Mouse (Mus musculus): ENCODE measurements at regions not wholly inside any gene's neighbourhood (a gene's known extent, or its start where the extent isn't known, plus 50 kb on each side); places are given as distances from the start of the nearest gene placed in this dataset.

DNA sequence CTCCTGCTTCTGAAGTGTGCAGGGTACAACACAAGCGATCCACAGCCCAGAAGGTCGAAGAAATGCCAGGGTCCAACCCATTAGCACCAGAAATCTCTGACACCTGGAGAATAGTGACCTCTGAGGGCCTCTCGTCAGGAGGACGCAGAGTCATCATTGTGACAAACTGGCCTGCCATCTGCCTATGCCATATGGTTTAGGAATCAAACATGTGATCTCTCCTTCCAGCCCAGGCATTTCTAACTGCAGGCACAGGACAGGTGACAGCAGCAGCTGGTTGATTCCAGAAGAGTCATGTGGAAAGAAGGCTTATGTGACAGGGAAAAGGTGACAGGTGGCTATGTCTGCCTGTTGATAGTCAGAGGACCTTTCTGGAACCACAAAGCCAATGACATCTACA lies 476.0 kb upstream of the Vstm2b start:
- in situ Hi-C loops (cut with MboI, MseI): no loop called here

DNA sequence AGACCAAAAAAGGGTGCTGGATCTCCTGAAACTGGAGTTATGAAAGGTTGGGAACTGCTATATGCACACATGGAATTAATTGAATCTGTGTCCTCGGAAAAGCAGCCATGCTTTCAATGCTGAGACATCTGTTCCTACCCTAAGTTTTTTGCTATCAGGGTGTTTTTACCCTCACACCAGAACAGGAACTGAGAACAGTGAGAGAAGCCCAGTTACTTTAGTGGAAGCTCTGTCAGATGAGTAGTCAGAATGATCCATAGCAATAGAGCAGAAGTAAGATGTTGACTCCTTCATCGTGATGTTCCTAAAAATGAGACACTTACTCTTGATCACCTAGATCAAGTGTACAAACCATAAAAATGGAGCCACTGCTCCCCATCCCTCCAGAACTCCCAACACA lies 468.7 kb upstream of the Vstm2b start:
- in situ Hi-C loops (cut with MboI, MseI): no loop called here

- in situ Hi-C loops (cut with MboI, MseI): no loop called here
Observed at GRCm38 (mm10) chr7:40433906-40434305, 464.2 kb upstream of the Vstm2b start.

DNA sequence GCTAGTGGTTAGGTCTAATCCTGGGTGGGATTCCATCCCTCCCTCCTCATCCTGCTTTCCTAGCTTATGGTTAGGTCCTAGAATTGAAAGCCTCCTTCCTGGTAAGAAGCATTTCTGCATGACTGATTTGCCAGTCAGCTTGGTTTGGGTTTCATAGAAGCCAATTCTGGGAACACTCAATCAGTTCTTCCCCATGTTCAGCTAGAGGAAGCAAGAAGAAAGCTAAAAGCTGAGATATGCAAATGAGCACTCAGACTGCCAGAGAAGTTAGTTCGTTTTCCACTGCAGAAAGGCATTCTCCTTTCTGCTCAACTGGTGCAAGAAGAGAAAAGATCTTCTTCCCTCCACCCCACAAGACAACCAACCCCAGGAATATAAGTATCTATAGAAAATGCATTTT lies 457.0 kb upstream of the Vstm2b start:
- in situ Hi-C loops (cut with MboI, MseI): no loop called here

GRCm38 (mm10) chr7:40441786-40442185 lies 456.3 kb upstream of the Vstm2b start:
- in situ Hi-C loops (cut with MboI, MseI): no loop called here

DNA sequence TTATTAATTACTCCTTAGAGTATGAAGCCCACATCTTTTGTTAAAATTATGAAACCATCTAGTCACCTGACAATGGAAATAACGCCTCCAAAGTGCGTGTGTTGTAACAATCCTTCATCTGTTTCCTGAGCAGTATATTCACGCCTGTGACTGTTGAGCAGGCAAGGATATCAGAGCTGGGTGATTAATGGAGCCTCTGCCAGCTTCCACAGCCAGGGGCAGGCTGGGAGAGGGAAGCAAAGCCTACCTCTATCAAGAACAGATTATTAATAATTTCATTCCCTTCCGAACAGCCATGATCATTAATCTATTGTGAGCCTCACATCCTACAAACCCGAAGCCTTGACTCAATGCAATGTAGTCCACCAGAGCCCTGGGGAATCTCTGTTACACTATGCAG lies 431.7 kb upstream of the Vstm2b start:
- in situ Hi-C loops (cut with MboI, MseI): no loop called here

DNA sequence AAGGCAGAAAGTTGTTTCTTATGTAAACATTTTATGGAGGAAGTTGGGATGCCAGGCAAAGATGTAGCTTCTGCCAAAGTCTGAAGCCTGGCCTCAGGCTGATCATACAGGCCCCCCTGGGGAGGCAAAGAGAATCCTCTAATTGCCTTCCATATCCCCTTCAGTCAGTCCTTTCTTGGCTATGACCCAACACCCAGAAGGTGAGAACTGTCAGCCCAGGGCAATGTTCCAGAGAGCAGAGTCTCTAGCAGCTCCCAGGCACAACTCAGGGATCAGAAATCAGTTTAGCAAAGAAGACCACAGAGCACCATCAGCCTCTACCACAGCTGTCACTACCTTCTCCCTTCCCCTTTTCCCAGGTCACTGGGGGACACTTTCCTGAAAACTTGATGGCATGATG lies 410.9 kb upstream of the Vstm2b start:
- in situ Hi-C loops (cut with MboI, MseI): no loop called here

- in situ Hi-C loops (cut with MboI, MseI): no loop called here
Observed at GRCm38 (mm10) chr7:40522703-40523267, 375.3 kb upstream of the Vstm2b start.

GRCm38 (mm10) chr7:40536601-40537000 lies 361.5 kb upstream of the Vstm2b start:
- in situ Hi-C loops (cut with MboI, MseI): no loop called here

GRCm38 (mm10) chr7:40537621-40538020 lies 360.5 kb upstream of the Vstm2b start:
- in situ Hi-C loops (cut with MboI, MseI): no loop called here

DNA sequence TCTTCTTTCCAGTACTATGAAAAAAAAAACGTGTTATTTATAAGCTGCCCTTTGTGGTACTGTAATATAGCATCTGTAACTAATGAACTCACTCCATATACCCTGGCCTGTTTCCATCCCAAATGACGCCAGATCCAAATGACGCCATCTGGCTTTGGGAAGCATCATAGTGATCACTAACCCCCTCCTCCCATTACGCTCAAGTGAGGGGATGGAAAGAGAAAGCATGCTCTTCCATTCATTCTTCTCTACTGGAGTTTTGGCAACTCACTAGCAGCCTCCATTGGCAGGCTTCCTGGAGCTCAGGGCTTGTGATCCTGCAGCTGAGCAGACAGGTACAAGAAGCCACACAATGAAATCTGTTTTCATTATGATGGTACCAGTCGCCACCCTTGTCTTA lies 358.3 kb upstream of the Vstm2b start:
- in situ Hi-C loops (cut with MboI, MseI): no loop called here

GRCm38 (mm10) chr7:40541283-40541682 lies 356.8 kb upstream of the Vstm2b start:
- in situ Hi-C loops (cut with MboI, MseI): no loop called here

- in situ Hi-C loops (cut with MboI, MseI): no loop called here
Observed at GRCm38 (mm10) chr7:40563447-40564118, 334.5 kb upstream of the Vstm2b start.

DNA sequence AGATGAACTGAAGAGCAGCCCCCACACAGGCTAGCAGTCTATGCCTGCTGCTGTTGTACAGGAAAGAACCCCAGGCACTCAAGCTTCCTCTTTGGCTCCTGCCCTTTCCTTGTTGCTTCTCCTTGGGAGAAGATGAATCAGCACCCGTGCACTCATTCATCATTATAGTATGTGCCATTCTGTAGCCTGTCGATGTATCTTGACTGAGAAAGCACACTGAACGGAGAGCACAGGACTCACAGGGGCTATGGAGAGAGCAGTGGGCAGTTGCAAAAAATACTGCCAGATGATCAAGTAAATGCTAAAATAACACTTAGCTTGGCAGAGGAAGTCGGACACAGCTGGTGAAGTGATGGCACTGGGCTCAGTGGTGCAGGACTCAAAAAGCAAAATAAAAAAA lies 322.2 kb upstream of the Vstm2b start:
- in situ Hi-C loops (cut with MboI, MseI): loop anchor here (10.0 kb wide), 1 partner anchor 769 kb away; no protein-coding TSS in a partner anchor

DNA sequence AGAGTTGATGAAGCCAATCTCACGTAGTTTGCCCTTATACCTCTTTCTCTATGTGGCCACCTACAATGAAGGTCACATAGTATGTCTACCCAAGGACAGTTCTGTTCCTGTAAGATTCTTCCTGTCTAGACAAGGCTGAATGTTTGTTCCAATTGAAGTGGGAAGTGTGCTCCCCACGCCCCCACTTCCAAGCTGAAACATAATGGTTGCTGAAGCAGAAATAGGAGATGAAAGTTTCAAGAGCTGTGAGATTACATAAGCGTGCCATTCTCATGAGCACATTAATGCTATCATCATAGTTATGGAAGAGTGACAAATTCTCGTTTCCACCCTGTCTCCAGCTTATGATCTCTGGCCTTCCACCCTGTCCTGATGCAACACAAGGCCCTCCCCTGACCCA lies 320.8 kb upstream of the Vstm2b start:
- in situ Hi-C loops (cut with MboI, MseI): loop anchor here (10.0 kb wide), 1 partner anchor 767 kb away; no protein-coding TSS in a partner anchor

DNA sequence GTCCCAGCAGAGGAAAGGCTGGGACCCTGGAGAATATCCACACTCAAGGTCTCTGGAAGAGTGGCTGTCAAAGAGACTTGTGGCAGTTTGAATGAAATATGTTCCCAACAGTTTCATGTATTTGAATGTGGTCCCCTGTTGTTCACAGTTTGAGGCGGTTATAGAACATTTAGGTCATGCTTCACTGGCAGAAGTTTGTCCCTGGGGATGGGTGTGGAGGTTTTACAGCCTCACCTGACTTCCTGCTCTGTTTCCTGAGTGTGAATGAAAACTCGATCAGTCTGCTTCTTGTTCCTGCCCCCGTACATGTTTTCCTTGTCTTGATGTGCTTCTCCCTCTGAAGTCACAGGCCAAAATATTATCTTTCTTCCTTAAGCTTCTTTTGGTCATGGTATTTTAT lies 277.4 kb upstream of the Vstm2b start:
- in situ Hi-C loops (cut with MboI, MseI): no loop called here

GRCm38 (mm10) chr7:40622811-40623210 lies 275.3 kb upstream of the Vstm2b start:
- in situ Hi-C loops (cut with MboI, MseI): no loop called here

GRCm38 (mm10) chr7:40623286-40623685 lies 274.8 kb upstream of the Vstm2b start:
- in situ Hi-C loops (cut with MboI, MseI): no loop called here

DNA sequence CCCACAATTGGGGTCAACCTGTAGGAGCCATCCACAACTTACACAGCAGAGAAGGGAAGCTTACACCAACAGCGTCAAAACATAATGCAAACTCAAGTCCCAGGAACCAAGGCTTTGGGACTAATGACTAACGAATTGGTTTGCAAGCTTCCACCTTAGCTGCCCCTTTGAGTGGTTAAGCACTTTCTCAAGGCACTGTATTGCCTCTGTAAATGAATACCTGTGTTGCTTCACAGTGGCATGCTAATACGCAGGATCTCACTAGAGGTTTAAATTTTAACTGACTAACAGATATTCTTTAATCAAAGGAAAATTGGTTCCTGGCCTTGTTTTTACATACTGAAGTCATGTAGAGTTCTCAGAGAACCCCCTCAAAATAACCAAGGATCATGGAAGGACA lies 261.8 kb upstream of the Vstm2b start:
- in situ Hi-C loops (cut with MboI, MseI): no loop called here

DNA sequence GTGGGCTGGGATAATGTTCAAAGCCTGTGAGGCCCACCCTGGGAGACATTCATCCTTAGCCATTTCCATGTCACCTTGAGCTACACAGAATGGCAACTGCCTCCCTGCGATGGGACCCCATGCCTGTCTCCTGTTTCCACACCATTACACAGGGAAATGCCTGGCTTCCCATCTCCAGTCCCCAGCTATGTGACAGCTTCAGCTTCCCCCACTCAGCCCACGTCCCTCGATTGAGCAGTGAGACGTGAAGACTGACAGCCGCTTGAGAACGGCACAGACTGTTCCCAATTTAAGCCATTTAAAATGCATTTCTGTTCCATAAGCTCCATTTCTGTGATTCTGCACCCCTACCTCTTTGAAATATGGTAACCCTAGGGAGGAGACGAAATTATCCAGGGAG lies 243.1 kb upstream of the Vstm2b start:
- in situ Hi-C loops (cut with MboI, MseI): no loop called here

- in situ Hi-C loops (cut with MboI, MseI): no loop called here
Observed at GRCm38 (mm10) chr7:40655391-40655790, 242.7 kb upstream of the Vstm2b start.

GRCm38 (mm10) chr7:40659662-40660061 lies 238.5 kb upstream of the Vstm2b start:
- in situ Hi-C loops (cut with MboI, MseI): no loop called here

- in situ Hi-C loops (cut with MboI, MseI): no loop called here
Observed at GRCm38 (mm10) chr7:40663781-40664180, 234.3 kb upstream of the Vstm2b start.

- in situ Hi-C loops (cut with MboI, MseI): no loop called here
Observed at GRCm38 (mm10) chr7:40666625-40667024, 231.5 kb upstream of the Vstm2b start.
